Mouse (Mus musculus): ENCODE data around the gene Relch.
"Not testable (repeated sequence)": the region's sequence is repeated elsewhere in the genome, so short reads cannot be mapped to it uniquely, and the experiment has no call there.

Gene Relch

GRCm38 (mm10) chr1:105746444-105746843 is 82.8 kb downstream of the Relch start:
- no peak for DNase-seq (ENCODE audit: extremely low spot score)

GRCm38 (mm10) chr1:105746858-105747596 is 83.4 kb downstream of the Relch start:
- DNase-seq (ENCODE audit: extremely low spot score), result no peak

GRCm38 (mm10) chr1:105748091-105748799 is 84.6 kb downstream of the Relch start:
- DNase-seq (ENCODE audit: extremely low spot score), result no peak

GRCm38 (mm10) chr1:105752196-105752595 is 88.5 kb downstream of the Relch start:
- no peak for DNase-seq (ENCODE audit: extremely low spot score)

GRCm38 (mm10) chr1:105752944-105753343 is 89.3 kb downstream of the Relch start:
- no peak for DNase-seq (ENCODE audit: extremely low spot score)

- no peak for DNase-seq (ENCODE audit: extremely low spot score)
Measured at GRCm38 (mm10) chr1:105758798-105759197, 95.1 kb downstream of the Relch start.

DNA sequence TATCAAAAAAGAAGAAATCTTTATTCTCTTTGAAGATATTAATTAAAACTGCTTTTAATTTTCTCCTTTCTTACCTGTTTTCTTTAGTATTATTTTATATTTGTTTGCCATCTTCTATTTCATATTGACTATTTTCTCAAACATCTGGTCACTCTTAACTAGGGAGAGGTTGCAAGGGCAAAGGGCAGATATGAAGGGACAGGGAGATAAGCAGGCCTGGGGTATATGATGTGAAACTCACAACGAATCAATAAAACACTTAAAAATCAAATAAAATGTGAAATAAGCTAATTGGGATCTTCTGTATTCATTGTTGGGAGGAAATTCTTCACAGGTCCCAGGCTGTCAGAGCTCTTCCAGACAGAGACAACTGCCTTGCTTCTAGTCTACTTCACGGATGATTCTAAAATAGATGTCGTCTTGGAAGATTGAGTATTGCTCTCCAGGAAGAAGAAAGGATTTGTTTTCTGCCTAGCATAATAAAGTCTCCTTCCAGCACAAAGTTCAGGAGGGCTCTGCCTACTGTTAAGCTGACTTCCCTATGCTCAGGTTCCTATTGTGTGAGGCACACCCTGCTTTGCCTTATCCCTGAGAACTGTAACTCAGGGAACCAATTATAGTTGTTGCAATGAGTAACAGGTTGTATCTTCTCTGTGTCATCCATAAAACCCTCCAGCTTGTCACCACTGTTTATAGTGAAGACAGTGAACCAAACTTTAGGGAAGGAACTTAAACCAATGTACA is 95.9 kb downstream of the Relch start:
- no peak for DNase-seq (ENCODE audit: extremely low spot score)

DNA sequence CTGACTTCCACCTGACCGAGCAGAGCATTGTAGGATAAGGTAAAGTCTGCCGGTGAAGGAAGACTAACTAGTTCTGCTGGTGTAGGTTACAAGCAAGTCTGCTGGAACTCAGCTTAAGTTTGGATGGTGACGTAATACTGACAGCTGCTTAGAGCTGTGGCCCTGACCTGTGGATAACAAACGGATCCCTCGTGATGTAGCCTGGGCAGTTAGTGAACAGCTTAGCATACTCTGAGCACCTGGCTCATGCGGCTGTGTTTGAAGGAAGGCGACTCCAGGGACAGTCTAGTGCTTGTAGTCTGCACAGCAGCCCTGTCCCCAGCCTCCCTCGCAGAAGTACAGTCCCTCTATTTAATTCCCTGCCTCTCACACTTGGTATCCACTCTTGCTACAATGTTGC is 101.9 kb downstream of the Relch start:
- no peak for DNase-seq (ENCODE audit: extremely low spot score)

GRCm38 (mm10) chr1:105766099-105766498 is 102.4 kb downstream of the Relch start:
- DNase-seq (ENCODE audit: extremely low spot score), result not testable (repeated sequence)

DNA sequence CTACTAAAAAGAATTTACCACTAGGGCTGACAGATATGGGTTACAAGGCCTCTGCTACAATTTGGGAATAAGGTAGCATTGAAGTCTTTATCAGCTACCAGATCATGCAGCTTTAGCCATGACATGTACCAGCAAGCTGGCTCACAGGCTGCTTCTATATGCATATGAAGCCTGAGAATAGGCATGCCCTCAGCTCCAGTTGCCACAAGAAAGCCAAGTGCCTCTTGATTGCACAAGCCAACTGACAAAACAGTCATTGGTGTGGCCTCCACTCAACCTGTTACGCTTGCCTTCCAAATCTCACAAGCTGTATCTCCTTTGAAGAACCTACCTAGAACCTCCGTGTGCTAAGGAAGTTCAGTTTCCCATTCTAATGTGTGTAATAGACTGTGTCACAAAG is 104.7 kb downstream of the Relch start:
- DNase-seq (ENCODE audit: extremely low spot score), result no peak

DNA sequence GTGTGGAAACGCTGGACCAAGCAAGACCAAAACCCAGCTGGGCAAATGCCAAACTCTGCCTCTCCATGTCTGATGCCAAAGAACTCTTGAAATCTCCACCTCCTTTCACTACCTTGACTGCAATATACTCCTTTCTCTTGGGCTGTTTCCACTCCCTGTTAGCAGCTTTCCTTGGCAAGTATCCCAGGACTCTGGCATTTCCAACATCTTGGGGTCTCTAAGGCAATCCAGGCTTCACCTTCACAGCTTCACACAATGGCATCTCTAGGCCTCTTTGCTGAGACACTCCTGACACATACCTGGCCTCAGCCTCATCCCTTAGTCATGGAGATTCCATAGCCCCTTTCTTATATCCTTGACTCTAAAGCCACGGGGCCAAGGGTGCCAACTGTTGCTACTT is 107.0 kb downstream of the Relch start:
- no peak for DNase-seq (ENCODE audit: extremely low spot score)

GRCm38 (mm10) chr1:105776426-105776825 is 112.8 kb downstream of the Relch start:
- no peak for DNase-seq (ENCODE audit: extremely low spot score)

DNA sequence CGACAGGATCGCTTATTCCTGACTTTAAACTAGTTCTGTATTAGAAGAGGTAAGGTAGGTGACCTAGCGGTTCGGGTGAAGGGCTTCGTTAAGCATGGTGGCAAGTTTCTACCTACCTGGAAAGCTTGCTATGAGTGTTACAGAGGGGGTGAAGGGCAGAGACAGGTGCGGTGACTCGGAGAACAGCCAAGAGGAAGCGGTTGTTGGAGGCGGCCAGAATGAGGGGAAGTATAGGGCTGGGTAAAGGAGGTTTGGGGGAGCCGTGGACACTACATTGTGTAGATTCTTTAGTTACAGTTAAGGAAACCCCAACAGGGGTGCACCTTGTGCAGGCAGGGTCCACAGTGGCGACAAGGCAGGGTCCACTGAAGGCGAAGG is 116.4 kb downstream of the Relch start:
- DNase-seq (ENCODE audit: extremely low spot score), result no peak

DNA sequence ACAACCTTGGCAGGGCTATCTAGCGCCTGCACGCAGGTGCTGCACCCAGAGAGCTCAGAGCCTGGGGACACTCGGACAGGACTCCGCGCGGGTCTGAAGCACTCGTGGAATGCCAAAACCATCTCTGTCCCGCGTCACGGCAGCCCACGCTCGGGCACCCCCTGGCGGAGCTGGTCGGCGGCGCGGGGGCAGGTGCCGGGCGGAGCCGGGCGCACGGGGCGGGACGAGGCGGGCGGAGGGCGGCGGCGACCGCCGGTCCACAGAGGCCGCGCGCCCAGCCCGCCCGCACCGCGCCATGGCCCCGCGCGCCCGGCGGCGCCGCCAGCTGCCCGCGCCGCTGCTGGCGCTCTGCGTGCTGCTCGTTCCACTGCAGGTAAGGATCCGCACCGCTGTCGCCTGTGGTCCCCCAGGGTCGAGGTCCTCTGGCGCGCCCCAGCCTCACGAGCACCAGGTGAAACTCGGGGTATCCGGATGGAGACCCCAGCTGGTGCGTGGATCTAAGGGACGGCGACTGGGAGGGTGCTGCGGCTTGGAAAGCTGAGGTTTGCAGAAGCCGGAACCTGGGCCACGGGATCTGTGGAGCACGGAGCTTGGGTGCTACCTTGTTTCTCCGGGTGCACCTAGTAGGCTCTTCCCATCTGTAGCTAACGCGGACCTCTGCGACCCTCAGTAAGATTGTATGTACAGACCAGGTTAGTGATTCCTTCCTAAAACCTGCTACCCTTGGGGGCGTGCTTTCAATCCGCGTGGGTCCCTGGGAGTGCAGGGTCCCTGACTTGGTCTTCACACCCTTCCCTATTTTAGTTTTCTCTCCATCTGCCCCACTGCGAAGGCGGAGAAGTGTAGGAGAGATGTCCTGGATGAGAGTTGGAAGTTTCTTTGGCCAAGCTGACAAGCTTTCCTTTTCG is 117.0 kb downstream of the Relch start, which contains the start of gene Tnfrsf11a:
Tnfrsf11a (plus strand) TSS at position 262 of the 908 bp plus-strand sequence.
- peak; percentile 35 for DNase-seq (ENCODE audit: extremely low spot score)

- DNase-seq (ENCODE audit: extremely low spot score), result peak; percentile 10
Measured at GRCm38 (mm10) chr1:105781391-105782146, 117.9 kb downstream of the Relch start.

DNA sequence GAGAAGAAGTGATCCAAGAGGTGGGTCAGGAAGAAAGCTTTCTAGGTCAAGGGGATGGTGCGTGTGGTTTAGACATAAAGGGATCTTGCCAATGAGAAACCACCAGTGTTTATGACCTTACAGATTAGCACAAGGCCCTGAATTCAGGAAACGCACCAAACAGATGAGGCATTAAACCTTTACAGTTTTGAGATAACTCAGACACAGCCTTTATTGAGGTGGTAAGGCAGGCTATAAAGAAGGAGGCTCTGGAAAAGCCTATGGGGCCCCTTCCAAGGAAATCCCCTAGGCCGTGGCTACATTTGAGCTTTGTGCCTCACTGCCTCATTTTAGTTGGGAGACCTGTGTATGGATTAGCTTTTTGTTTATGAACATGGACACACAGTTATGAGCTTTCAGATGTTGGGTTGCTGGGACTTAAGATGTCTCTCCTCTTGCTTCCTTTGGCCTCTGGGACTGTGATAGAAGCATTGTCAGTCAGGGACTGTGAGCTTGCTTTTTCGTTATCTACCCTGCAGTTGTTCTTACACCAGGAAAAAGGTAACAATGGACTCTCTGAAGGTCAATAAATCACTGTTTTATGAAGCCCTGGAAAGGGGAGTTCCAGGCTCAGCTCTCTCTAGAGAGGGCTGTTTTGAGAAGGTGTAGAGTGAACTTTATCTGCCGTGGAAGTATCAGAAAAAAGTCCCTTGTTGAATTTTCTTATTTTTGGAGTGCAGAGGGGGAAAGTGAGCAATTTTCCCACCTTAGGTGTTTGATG is 120.8 kb downstream of the Relch start:
- no peak for DNase-seq (ENCODE audit: extremely low spot score)

DNA sequence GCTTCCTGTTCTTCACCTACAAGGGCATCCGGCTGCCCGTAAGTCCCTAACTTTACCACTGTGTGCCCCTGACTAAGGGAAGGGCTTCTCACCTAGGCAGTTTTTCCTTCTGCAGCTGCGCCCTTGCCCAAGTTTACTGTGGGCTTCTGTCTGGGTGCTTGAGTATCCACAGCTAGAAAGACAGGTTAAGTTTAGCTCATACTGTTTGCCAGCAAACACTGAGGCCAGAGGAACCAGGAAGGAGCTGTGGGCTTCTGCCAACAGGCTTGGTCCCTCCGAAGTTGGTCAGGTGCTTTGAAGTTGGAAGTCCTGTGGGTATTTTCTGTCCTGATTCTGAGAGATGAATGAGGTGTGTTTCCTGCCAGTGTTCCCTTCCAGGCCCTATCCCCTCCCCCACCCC is 121.5 kb downstream of the Relch start:
- no peak for DNase-seq (ENCODE audit: extremely low spot score)

DNA sequence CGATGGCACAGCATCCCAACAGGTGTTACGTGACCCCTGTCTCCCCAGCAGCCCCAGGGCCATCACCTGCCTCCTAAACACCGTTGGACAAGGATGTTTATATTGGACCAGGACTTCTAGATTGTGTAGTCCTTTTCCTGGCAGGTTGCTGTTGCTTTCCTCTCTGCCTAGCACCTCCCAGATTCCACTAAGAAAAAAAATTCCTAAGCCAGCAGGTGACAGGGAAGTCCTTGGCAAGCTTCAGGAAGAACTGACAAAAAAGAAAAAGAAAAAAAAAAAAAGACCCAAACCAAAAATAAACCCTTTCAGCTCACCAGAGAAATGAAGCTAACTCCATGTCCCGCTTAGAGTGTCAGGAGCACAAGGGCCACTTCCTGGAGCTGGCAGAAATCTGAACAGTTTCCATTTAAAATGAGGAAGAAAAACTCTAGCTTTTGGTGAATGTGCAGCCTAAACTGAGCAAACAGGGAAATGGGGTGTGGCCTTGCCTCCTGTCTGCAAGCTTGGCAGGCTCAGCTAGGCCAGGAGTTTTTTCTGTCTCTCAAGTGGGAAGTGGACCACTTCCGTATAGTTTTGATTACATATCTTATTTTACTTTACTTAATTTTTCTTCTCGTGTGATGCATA is 123.2 kb downstream of the Relch start:
- no peak for DNase-seq (ENCODE audit: extremely low spot score)

GRCm38 (mm10) chr1:105790103-105790502 is 126.4 kb downstream of the Relch start:
- no peak for DNase-seq (ENCODE audit: extremely low spot score)

DNA sequence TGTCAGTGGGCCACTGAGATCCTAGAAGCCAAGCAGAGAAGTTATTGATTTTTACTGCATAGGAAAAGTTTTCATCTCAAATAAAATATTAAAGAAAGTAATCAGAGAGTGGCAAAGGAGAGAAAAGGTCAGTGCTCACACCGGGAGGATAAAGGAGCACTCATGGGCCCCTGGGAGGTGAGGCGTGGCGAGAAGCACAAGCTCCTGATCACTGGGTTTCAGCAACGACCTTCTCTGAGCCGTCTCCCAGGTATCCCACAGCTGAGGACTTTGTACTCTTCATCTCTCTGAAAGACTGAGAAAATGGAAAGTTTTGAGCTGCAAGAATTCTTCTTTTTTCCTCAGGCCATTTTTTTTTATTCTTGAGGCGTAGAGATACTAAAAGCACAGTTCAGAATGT is 131.0 kb downstream of the Relch start:
- no peak for DNase-seq (ENCODE audit: extremely low spot score)

All from embryo, embryonic 9.5 days (tissue).